Mouse (Mus musculus): Measurements from ENCODE around the gene Xirp1. TPM values are rescaled to one million over a fixed set of nuclear protein-coding genes. Genes with fewer than 3 reads are reported as not detected.
"Not testable (repeated sequence)": the region's sequence is repeated elsewhere in the genome, so short reads cannot be mapped to it uniquely, and the experiment has no call there.

Gene Xirp1
- polyA plus RNA-seq, 1 experiment from 2014 or later = 0.07 TPM

- H3K4me3 ChIP-seq (ENCODE audit: low read depth, low read length) = no peak overlapping the region
- H3K9me3 ChIP-seq (ENCODE audit: control insufficient read depth, low read depth, low read length) = no peaks in the 10 kb centered on the region
- no peak overlapping the region for H3K4me2 ChIP-seq (replicated peaks; ENCODE audit: low read depth, low read length)
- no peaks in the 10 kb centered on the region for H3K27me3 ChIP-seq (ENCODE audit: control insufficient read depth, insufficient read depth, low read length)
- H3K36me3 ChIP-seq (ENCODE audit: control insufficient read depth, insufficient read depth, low read length) = no peaks in the 10 kb centered on the region
- no peak overlapping the region for H3K27ac ChIP-seq (ENCODE audit: low read length)
- WGBS = 79% methylated on average over 5 of the region's 5 CpGs
- ATAC-seq (ENCODE audit: insufficient number of reproducible peaks, insufficient read depth, low FRiP score, low read depth) = no peak
- no peak overlapping the region for H3K9ac ChIP-seq (replicated peaks; ENCODE audit: low read depth, low read length)
- peaks cover 8% of the 10 kb centered on the region; the same call in 1 of the 2 replicates for H3K4me1 ChIP-seq (ENCODE audit: control insufficient read depth, insufficient read depth, low read length)
Measured at GRCm38 (mm10) chr9:120012781-120013180, 10.6 kb downstream of the Xirp1 start.

GRCm38 (mm10) chr9:120012161-120012560 is 11.2 kb downstream of the Xirp1 start:
- not testable (repeated sequence) for H3K27ac ChIP-seq (ENCODE audit: low read length); H3K36me3 ChIP-seq (ENCODE audit: control insufficient read depth, insufficient read depth, low read length); H3K9ac ChIP-seq (replicated peaks; ENCODE audit: low read depth, low read length); H3K27me3 ChIP-seq (ENCODE audit: control insufficient read depth, insufficient read depth, low read length); H3K4me3 ChIP-seq (ENCODE audit: low read depth, low read length); H3K4me2 ChIP-seq (replicated peaks; ENCODE audit: low read depth, low read length); H3K4me1 ChIP-seq (ENCODE audit: control insufficient read depth, insufficient read depth, low read length); ATAC-seq (ENCODE audit: insufficient number of reproducible peaks, insufficient read depth, low FRiP score, low read depth); H3K9me3 ChIP-seq (ENCODE audit: control insufficient read depth, low read depth, low read length)
- 79% methylated on average over 6 of the region's 6 CpGs for WGBS

- peak; percentile 38 for ATAC-seq (ENCODE audit: insufficient number of reproducible peaks, insufficient read depth, low FRiP score, low read depth)
- Histone ChIP-seq H3K9me3 (ENCODE audit: control insufficient read depth, low read depth, low read length) (no peaks in the 10 kb centered on the region), H3K4me3 (ENCODE audit: low read depth, low read length) (peak overlapping the region; percentile 33), H3K27ac (ENCODE audit: low read length) (peak overlapping the region; percentile 78), H3K27me3 (ENCODE audit: control insufficient read depth, insufficient read depth, low read length) (no peaks in the 10 kb centered on the region), H3K4me2 (replicated peaks; ENCODE audit: low read depth, low read length) (peak overlapping the region; percentile 85), H3K36me3 (ENCODE audit: control insufficient read depth, insufficient read depth, low read length) (no peaks in the 10 kb centered on the region), H3K4me1 (ENCODE audit: control insufficient read depth, insufficient read depth, low read length) (peaks cover 8% of the 10 kb centered on the region; the same call in 1 of the 2 replicates), H3K9ac (replicated peaks; ENCODE audit: low read depth, low read length) (no peak overlapping the region)
- WGBS = under 1% methylated on average over 10 of the region's 10 CpGs
Measured at GRCm38 (mm10) chr9:120011533-120011932, 11.9 kb downstream of the Xirp1 start.

GRCm38 (mm10) chr9:120010781-120011511 is 12.5 kb downstream of the Xirp1 start:
- peak; percentile 91 for ATAC-seq (ENCODE audit: insufficient number of reproducible peaks, insufficient read depth, low FRiP score, low read depth)
- Histone ChIP-seq H3K27ac (ENCODE audit: low read length) (peak overlapping the region; percentile 78), H3K9ac (replicated peaks; ENCODE audit: low read depth, low read length) (0 out of 2 replicates have a peak overlapping the region, but pooled peaks have one; percentile 14), H3K4me3 (ENCODE audit: low read depth, low read length) (peak overlapping the region; percentile 33), H3K4me2 (replicated peaks; ENCODE audit: low read depth, low read length) (peak overlapping the region; percentile 85), H3K9me3 (ENCODE audit: control insufficient read depth, low read depth, low read length) (no peaks in the 10 kb centered on the region), H3K36me3 (ENCODE audit: control insufficient read depth, insufficient read depth, low read length) (no peaks in the 10 kb centered on the region), H3K27me3 (ENCODE audit: control insufficient read depth, insufficient read depth, low read length) (no peaks in the 10 kb centered on the region), H3K4me1 (ENCODE audit: control insufficient read depth, insufficient read depth, low read length) (peaks cover 8% of the 10 kb centered on the region; the same call in 1 of the 2 replicates)
- WGBS = 2% methylated on average over 58 of the region's 60 CpGs

GRCm38 (mm10) chr9:120009871-120010270 is 13.5 kb downstream of the Xirp1 start:
- H3K9me3 ChIP-seq (ENCODE audit: control insufficient read depth, low read depth, low read length) = no peaks in the 10 kb centered on the region
- H3K4me2 ChIP-seq (replicated peaks; ENCODE audit: low read depth, low read length) = no peak overlapping the region
- H3K27me3 ChIP-seq (ENCODE audit: control insufficient read depth, insufficient read depth, low read length) = no peaks in the 10 kb centered on the region
- no peaks in the 10 kb centered on the region for H3K36me3 ChIP-seq (ENCODE audit: control insufficient read depth, insufficient read depth, low read length)
- no peak overlapping the region for H3K9ac ChIP-seq (replicated peaks; ENCODE audit: low read depth, low read length)
- peaks cover 8% of the 10 kb centered on the region; the same call in 1 of the 2 replicates for H3K4me1 ChIP-seq (ENCODE audit: control insufficient read depth, insufficient read depth, low read length)
- no peak overlapping the region for H3K27ac ChIP-seq (ENCODE audit: low read length)
- no peak for ATAC-seq (ENCODE audit: insufficient number of reproducible peaks, insufficient read depth, low FRiP score, low read depth)
- WGBS = 88% methylated on average over 3 of the region's 3 CpGs
- H3K4me3 ChIP-seq (ENCODE audit: low read depth, low read length) = no peak overlapping the region

- Histone ChIP-seq H3K4me1 (ENCODE audit: control insufficient read depth, insufficient read depth, low read length) (peaks cover 8% of the 10 kb centered on the region; the same call in 1 of the 2 replicates), H3K27ac (ENCODE audit: low read length) (no peak overlapping the region), H3K9ac (replicated peaks; ENCODE audit: low read depth, low read length) (no peak overlapping the region), H3K27me3 (ENCODE audit: control insufficient read depth, insufficient read depth, low read length) (no peaks in the 10 kb centered on the region), H3K36me3 (ENCODE audit: control insufficient read depth, insufficient read depth, low read length) (no peaks in the 10 kb centered on the region), H3K9me3 (ENCODE audit: control insufficient read depth, low read depth, low read length) (no peaks in the 10 kb centered on the region), H3K4me2 (replicated peaks; ENCODE audit: low read depth, low read length) (no peak overlapping the region), H3K4me3 (ENCODE audit: low read depth, low read length) (no peak overlapping the region)
- 64% methylated on average over 7 of the region's 7 CpGs for WGBS
- no peak for ATAC-seq (ENCODE audit: insufficient number of reproducible peaks, insufficient read depth, low FRiP score, low read depth)
Measured at GRCm38 (mm10) chr9:120009226-120009841, 14.1 kb downstream of the Xirp1 start.

- 86% methylated on average over 1 of the region's 1 CpGs for WGBS
Measured at GRCm38 (mm10) chr9:120007833-120008232, 15.6 kb downstream of the Xirp1 start.

GRCm38 (mm10) chr9:120005936-120006335 is 17.5 kb downstream of the Xirp1 start:
- no peaks in the 10 kb centered on the region for H3K27me3 ChIP-seq (ENCODE audit: control insufficient read depth, insufficient read depth, low read length)
- H3K4me2 ChIP-seq (replicated peaks; ENCODE audit: low read depth, low read length) = no peak overlapping the region
- H3K4me1 ChIP-seq (ENCODE audit: control insufficient read depth, insufficient read depth, low read length) = peaks cover 9% of the 10 kb centered on the region
- no peaks in the 10 kb centered on the region for H3K36me3 ChIP-seq (ENCODE audit: control insufficient read depth, insufficient read depth, low read length)
- no peak overlapping the region for H3K4me3 ChIP-seq (ENCODE audit: low read depth, low read length)
- WGBS = 53% methylated on average over 3 of the region's 3 CpGs
- H3K9ac ChIP-seq (replicated peaks; ENCODE audit: low read depth, low read length) = no peak overlapping the region
- no peak for ATAC-seq (ENCODE audit: insufficient number of reproducible peaks, insufficient read depth, low FRiP score, low read depth)
- no peak overlapping the region for H3K27ac ChIP-seq (ENCODE audit: low read length)
- H3K9me3 ChIP-seq (ENCODE audit: control insufficient read depth, low read depth, low read length) = no peaks in the 10 kb centered on the region

More at GRCm38 (mm10) chr9:120007833-120008232, 15.6 kb downstream of the Xirp1 start:
- no peak for ATAC-seq (ENCODE audit: insufficient number of reproducible peaks, insufficient read depth, low FRiP score, low read depth)
- H3K4me2 ChIP-seq (replicated peaks; ENCODE audit: low read depth, low read length) = no peak overlapping the region
- peaks cover 8% of the 10 kb centered on the region; the same call in 1 of the 2 replicates for H3K4me1 ChIP-seq (ENCODE audit: control insufficient read depth, insufficient read depth, low read length)
- H3K27me3 ChIP-seq (ENCODE audit: control insufficient read depth, insufficient read depth, low read length) = no peaks in the 10 kb centered on the region
- no peak overlapping the region for H3K27ac ChIP-seq (ENCODE audit: low read length)
- no peaks in the 10 kb centered on the region for H3K36me3 ChIP-seq (ENCODE audit: control insufficient read depth, insufficient read depth, low read length)
- H3K9ac ChIP-seq (replicated peaks; ENCODE audit: low read depth, low read length) = no peak overlapping the region
- H3K4me3 ChIP-seq (ENCODE audit: low read depth, low read length) = no peak overlapping the region
- H3K9me3 ChIP-seq (ENCODE audit: control insufficient read depth, low read depth, low read length) = no peaks in the 10 kb centered on the region
